Mouse (Mus musculus) gastrocnemius, adult 18-20 months (tissue): Measurements from ENCODE around the gene Frmd4a. TPM values are rescaled to one million over a fixed set of nuclear protein-coding genes. Genes with fewer than 3 reads are reported as not detected.

Experiments
- DNase-seq: peaks from one replicate; pipeline ENCODE4 v3.0.0; 2021; ENCODE audit warnings: low spot score
- total RNA-seq, 2 experiments: library from RNA; stranded (reverse); gene quantifications; 2 replicates each; pipeline ENCODE4 v1.2.3; 2021

The Frmd4a gene
- total RNA-seq, 2 experiments from 2014 or later, result 2.6 to 3.6 TPM

DNA sequence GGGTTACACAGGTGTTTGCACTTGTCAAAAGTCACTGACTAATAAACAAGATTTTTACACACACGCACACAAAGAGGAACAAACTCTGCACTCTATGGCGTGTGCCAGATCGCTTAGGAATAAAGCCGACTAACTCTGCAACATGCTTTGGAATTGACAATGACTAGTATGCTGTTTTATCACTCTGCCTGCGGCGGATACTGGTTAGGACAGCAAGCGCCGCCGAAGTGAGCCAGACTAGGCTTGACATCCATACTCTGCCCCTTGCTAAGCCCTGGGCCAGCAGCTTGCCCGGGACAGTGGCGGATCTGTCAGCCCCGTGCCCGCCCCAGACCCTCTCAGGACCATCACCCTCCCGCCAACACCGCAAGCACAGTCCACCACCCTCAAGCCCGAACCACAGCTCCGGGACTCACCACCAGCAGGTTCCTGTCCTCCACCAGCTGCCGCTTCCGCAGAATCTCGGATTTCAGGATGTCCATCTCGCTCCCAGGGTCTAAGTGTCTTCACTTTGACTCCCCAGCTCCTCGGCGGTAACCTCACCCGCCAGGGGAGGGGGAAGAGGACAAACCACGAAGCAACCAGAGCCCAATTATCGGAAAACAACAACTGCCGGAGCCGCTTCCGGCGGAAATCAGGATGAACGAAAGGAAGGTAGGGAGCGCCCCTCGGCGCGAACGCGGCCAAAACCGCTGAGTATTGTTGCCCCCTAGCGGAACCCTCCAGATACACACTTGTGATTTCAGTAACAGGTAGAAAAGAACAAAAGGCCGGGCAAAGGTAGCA lies 634.2 kb downstream of the Frmd4a start, which contains the start of gene Prpf18:
Prpf18 (minus strand) TSS at position 614 of the 786 bp plus-strand sequence.
- peak; percentile 87 for DNase-seq

DNA sequence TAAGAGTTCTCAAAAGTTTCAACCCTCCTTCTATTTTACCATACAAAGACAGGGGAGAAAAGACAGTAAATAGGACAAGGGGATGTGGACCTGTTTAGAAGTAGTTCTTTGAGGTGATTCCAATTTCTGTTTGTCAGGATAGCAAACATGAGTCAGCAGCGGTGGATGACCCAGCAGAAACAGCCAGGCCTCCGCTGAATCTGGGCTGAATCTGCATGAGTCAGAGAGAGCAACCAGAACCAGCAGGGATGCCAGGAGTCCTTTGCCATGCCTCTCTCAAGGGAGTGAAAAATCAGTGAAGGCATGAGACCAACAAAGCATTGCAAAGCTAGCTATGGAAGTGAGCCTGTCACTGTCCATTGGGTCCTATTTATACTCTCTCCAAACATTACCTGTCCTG lies 643.2 kb downstream of the Frmd4a start:
- no peak for DNase-seq
